Mouse (Mus musculus) testis, postnatal 14 days (tissue): ENCODE results near the gene Zmat5.

Experiments
- DNase-seq: peaks from one replicate; pipeline ENCODE4 v3.0.0; 2021; ENCODE audit warnings: low spot score

The Zmat5 gene

GRCm38 (mm10) chr11:4737682-4738081 lies 33.2 kb downstream of the Zmat5 start:
- no peak for DNase-seq

GRCm38 (mm10) chr11:4738719-4739118 lies 34.2 kb downstream of the Zmat5 start:
- DNase-seq: no peak

- no peak for DNase-seq
Measured at GRCm38 (mm10) chr11:4740785-4741184, 36.3 kb downstream of the Zmat5 start.

GRCm38 (mm10) chr11:4744691-4745090 lies 40.2 kb downstream of the Zmat5 start:
- DNase-seq: no peak

GRCm38 (mm10) chr11:4745969-4746368 lies 41.5 kb downstream of the Zmat5 start:
- DNase-seq: no peak

- no peak for DNase-seq
Measured at GRCm38 (mm10) chr11:4746733-4747132, 42.3 kb downstream of the Zmat5 start, which contains the start of gene Cabp7. Gene Cabp7, minus strand, starts transcription at chr11:4746778.

- DNase-seq: no peak
Measured at GRCm38 (mm10) chr11:4747285-4747684, 42.8 kb downstream of the Zmat5 start.

- DNase-seq: peak; percentile 72
Measured at GRCm38 (mm10) chr11:4750263-4750662, 45.8 kb downstream of the Zmat5 start.

GRCm38 (mm10) chr11:4752836-4753235 lies 48.4 kb downstream of the Zmat5 start:
- no peak for DNase-seq

- no peak for DNase-seq
Measured at GRCm38 (mm10) chr11:4754036-4754435, 49.6 kb downstream of the Zmat5 start.

GRCm38 (mm10) chr11:4754867-4755266 lies 50.4 kb downstream of the Zmat5 start:
- DNase-seq: no peak

- no peak for DNase-seq
Measured at GRCm38 (mm10) chr11:4756460-4756859, 52.0 kb downstream of the Zmat5 start.

- no peak for DNase-seq
Measured at GRCm38 (mm10) chr11:4756984-4757788, 52.7 kb downstream of the Zmat5 start.

GRCm38 (mm10) chr11:4757789-4758158 lies 53.3 kb downstream of the Zmat5 start:
- DNase-seq: no peak

- DNase-seq: no peak
Measured at GRCm38 (mm10) chr11:4760438-4760837, 56.0 kb downstream of the Zmat5 start.

- DNase-seq: no peak
Measured at GRCm38 (mm10) chr11:4761991-4762390, 57.5 kb downstream of the Zmat5 start.

GRCm38 (mm10) chr11:4762511-4762910 lies 58.0 kb downstream of the Zmat5 start:
- DNase-seq: no peak

GRCm38 (mm10) chr11:4763631-4764030 lies 59.2 kb downstream of the Zmat5 start:
- DNase-seq: no peak

GRCm38 (mm10) chr11:4764476-4764875 lies 60.0 kb downstream of the Zmat5 start:
- DNase-seq: no peak

GRCm38 (mm10) chr11:4768399-4768798 lies 63.9 kb downstream of the Zmat5 start:
- no peak for DNase-seq

- no peak for DNase-seq
Measured at GRCm38 (mm10) chr11:4769293-4769692, 64.8 kb downstream of the Zmat5 start.

GRCm38 (mm10) chr11:4769881-4770280 lies 65.4 kb downstream of the Zmat5 start:
- no peak for DNase-seq

- DNase-seq: no peak
Measured at GRCm38 (mm10) chr11:4771756-4772155, 67.3 kb downstream of the Zmat5 start.

GRCm38 (mm10) chr11:4772925-4773324 lies 68.4 kb downstream of the Zmat5 start:
- no peak for DNase-seq
